Mouse (Mus musculus): ENCODE measurements at regions not wholly inside any gene's neighbourhood (a gene's known extent, or its start where the extent isn't known, plus 50 kb on each side); places are given as distances from the start of the nearest gene placed in this dataset.

DNA sequence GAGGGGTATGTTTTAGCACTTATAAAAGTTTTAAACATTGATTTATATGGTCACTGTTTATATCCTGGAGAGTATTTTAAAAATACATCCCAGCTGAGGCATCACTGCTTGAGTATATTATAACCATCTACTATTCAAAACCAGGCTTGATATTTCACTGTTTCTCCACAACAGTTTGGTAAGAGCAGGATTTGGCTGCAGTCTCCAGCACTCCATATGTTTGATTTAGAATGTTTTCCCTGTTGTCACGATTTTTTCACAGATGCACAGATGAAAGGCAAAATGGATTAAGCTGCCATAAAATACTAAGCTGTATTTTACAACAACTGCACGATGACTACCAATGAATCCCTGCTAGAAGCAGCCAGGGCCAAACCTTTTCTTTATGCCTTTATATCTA is 166.6 kb downstream of the Cox7b2 start:
- DNase-seq (ENCODE audit: low spot score) = no peak

DNA sequence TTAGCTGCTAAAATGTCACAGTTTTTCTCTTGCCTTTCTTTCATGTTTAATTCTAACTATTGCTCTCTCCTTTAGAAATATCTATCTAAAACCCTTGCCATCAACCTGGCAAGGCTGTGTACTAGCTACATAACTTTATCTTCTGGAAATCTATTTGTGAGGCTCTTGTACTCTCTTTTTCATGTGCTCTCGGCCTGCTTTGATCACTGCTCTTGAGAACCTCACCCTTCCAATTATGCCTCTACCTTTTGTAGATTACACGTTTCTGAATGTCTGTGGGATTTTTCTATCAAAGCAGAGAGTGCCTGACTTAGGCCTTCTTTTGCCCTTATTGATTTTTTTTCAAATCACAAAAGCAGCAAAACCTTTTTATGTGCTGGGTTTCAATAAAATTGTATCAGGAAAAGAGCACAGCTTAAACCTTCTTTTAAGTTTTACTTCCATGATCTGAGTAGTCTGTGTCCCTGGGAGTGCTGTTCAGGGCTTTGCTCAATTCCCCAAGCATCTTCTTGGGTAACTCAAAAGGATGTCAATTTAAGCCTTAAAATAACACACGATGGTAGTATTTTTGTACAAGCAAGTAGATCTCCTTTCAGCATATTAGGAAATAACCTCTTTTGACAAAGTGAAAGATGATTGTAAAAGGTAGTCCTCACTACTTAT is 181.7 kb downstream of the Cox7b2 start:
- DNase-seq (ENCODE audit: low spot score) = no peak

DNA sequence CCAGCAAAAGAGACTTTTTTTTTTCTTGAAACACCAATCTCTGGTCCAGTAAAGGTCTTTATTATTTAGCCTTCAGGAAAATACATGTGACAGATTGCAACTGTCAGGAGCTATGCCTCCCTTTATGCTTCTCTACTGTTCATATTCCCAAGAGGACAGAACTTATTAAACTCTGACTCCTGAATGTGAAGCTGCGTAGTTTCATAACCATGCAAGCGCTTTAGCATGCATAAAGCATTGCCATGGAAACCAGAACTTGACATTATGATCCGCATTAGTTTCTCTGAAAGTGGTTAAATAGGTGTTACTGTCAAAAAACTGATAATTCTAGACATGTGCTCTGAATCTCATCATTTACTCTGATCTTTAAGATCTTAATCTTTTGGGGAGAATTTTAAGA is 206.5 kb downstream of the Cox7b2 start:
- DNase-seq (ENCODE audit: low spot score) = no peak

DNA sequence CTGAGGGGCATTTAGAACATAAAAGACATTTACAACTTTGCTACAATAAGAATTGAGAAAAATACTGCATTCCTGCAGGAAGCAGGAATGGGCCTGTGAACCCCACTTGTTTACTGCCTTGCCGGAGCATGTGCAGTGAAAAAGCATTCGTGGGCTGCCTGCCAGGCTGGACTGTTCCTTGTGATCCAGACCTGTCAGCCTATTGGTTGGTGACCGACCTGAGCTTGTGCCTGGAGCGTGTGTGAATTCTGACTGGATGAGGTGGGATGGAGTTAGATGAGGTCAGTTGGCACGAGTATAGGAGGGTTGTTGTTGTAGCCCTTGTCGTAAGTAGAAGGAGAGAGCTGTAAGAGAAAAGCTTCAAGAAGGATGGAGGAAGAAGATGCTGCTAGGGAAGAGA is 213.8 kb upstream of the Gabra2 start:
- no peak for DNase-seq (ENCODE audit: low spot score)

DNA sequence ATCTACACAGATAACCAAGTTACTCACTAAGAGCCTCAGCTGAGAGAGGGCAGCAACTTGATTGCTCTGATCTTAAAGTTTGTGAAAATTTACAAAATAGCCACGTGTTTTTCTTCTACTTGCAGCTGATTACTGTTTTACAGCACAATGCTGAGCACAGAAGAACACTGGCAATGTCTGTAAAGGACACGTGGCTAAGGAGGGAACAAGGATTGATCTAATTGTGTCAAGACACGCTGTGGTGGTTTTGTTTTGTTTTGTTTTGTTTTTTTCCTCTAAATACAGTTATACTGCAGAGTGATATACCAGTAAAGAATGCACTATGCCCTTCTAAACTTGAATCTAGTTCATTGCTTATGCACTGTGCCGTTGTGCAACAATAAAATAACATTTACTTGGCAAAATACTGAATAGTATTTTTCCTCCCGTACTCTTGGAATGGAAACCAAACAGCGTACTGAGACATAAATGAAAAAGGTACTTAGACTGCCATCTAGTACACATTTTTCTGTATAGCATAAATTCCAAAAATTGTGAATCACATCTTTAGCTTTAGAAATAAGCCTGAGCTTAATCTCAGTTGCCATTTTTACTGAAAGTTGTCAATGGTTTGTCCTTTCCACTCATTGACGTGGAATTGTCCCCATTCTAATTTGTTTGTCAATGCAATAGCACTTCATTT is 166.7 kb upstream of the Gabra2 start:
- no peak for DNase-seq (ENCODE audit: low spot score)

DNA sequence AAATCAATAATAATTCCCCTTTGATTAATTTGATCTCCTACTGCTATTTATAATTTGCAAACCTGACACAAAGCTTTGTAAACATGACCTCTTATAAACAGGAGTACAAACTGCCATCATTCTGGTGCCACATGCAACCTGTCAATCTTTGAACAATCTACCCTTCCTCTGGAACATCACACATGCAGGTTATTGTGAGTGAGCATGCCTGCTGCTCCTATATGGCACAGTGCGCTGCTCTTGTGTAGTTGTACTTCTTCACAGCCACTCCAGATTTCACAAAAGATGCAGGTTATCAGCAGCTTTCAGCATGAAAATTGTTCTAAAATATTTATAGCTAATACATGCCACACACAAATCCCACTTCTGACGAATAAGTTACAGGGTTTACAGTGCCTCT is 153.6 kb upstream of the Gabra2 start:
- no peak for DNase-seq (ENCODE audit: low spot score)

DNA sequence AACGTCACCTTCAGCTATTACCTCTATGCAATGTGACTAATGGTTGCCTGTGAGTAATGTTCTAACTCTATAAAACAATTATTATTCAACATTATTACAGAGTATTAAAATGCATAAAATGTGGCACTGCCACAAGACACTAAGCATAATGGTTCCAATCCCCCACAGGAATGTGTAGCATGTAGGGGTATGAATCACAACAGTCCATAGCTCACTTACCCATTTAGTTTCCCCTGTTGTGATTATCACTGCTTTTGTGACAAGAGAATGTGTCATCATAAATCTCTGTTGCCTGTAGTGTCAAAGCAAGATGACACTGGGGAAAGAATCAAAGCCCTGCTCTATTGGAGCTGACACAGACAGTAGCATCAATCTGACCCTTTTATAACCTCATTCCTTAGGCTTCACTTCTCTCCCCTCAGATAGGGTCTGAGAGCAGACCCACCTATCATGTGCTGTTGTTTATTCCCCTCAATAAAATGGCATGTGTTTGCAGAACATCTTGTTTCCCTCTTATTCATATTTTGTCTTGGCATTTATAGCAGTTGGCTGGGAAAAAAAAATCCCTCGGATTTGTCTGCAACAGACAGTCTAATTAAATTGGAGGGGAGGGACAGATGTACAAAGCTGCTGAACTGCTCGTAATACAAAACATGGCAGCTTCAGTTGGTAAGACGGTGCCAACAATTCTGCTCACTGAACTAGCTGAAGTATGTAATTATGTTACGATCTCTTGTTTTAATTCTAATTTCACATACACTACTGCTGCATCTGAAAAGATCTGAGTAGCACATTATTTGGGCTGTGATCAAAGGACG is 152.9 kb upstream of the Gabra2 start:
- DNase-seq (ENCODE audit: low spot score) = peak; percentile 34

DNA sequence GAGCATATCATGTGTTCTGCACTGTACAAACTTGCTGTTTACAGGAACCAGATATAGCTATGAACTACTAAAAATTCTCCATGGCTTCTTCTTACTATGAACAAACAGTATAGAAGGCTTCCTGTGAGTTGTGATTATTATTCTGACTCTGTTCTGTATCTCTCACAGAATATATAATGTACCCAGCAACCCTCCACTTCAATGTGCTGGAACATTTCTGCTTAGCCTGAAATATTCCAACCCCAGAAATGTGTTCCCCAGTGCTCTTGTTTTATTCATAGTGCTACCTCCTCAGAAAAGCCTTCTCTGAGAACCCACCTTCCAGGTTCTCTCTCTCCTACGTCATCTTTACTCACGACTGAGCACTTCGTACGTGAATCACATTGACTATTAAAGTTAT is 132.0 kb upstream of the Gabra2 start:
- DNase-seq (ENCODE audit: low spot score) = no peak

DNA sequence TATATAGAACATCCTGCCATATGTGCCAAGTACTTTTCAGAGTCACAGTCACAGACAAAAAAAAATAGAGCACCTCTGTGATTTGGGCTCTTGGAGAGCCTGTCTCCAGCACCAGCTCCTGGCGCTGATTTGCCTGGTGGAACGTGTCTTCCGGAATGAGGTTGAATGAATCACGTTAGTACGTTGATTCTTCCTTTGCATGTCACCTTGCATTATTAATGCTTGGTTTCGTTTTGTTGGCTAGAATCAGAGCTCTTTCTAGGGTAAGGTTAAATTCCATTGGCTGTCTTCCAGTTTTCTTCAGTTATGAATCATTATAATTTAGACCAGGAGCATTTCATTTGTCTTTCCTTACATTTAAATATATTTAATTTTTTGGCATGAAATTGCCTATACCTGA is 105.2 kb upstream of the Gabra2 start:
- DNase-seq (ENCODE audit: low spot score) = peak; percentile 32

DNA sequence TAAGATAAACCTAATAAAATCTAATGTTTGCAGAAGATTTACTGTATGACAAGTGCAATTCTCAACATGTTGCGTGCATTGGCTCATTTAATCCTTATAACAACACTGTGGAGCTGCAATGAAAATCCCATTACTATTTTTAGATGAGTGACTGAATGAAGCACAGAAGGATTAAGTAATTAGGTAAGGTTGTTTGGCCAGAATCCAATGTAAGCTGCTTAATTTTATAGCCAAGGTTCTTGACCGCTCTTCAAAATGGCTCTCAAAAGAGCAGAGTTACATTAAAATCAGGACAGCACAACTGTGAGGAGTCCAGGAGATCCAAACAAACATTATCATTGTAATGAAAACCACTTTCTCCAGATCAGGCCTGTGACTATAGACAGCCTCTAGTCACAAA is 81.7 kb upstream of the Gabra2 start:
- no peak for DNase-seq (ENCODE audit: low spot score)

DNA sequence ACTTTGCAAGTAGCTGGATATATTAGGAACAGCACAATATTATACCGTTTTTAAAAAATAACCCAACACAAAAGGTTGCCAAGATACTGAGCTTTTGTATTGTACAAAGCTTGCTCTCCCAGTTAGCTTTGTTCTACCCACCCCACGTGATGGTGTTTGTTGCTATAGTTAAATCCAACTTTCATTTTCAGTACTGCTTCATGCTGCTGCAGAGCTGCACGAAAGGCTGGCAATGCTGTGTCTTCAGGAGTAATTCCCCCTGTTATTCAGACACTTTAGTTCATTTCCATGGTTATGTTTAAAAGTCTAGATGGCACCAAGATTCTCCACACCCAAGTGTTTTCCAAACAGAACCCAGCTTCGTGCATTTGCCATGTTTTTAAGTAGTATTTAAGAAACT is 74.7 kb upstream of the Gabra2 start:
- DNase-seq (ENCODE audit: low spot score) = no peak

All from retina, embryonic 14.5 days (tissue).